Mouse (Mus musculus): Measurements from ENCODE around the gene Spire2.

Spire2 gene

GRCm38 (mm10) chr8:123334467-123334866 lies 2.0 kb downstream of the Spire2 start:
- no peak for DNase-seq (ENCODE audit: inconsistent ontology term)

- no peak for DNase-seq (ENCODE audit: inconsistent ontology term)
Measured at GRCm38 (mm10) chr8:123337475-123337874, 5.0 kb downstream of the Spire2 start.

- DNase-seq (ENCODE audit: inconsistent ontology term): no peak
Measured at GRCm38 (mm10) chr8:123340071-123340470, 7.6 kb downstream of the Spire2 start.

GRCm38 (mm10) chr8:123341040-123342015 lies 8.8 kb downstream of the Spire2 start:
- no peak for DNase-seq (ENCODE audit: inconsistent ontology term)

- no peak for DNase-seq (ENCODE audit: inconsistent ontology term)
Measured at GRCm38 (mm10) chr8:123342253-123342652, 9.7 kb downstream of the Spire2 start.

GRCm38 (mm10) chr8:123342911-123343310 lies 10.4 kb downstream of the Spire2 start:
- no peak for DNase-seq (ENCODE audit: inconsistent ontology term)

GRCm38 (mm10) chr8:123343422-123343821 lies 10.9 kb downstream of the Spire2 start:
- DNase-seq (ENCODE audit: inconsistent ontology term): no peak

GRCm38 (mm10) chr8:123345135-123345534 lies 12.6 kb downstream of the Spire2 start:
- DNase-seq (ENCODE audit: inconsistent ontology term): no peak

- no peak for DNase-seq (ENCODE audit: inconsistent ontology term)
Measured at GRCm38 (mm10) chr8:123345856-123346255, 13.3 kb downstream of the Spire2 start.

GRCm38 (mm10) chr8:123347293-123347692 lies 14.8 kb downstream of the Spire2 start:
- no peak for DNase-seq (ENCODE audit: inconsistent ontology term)

- DNase-seq (ENCODE audit: inconsistent ontology term): peak; percentile 91
Measured at GRCm38 (mm10) chr8:123348237-123348843, 15.8 kb downstream of the Spire2 start.

- DNase-seq (ENCODE audit: inconsistent ontology term): no peak
Measured at GRCm38 (mm10) chr8:123349073-123349472, 16.6 kb downstream of the Spire2 start.

- no peak for DNase-seq (ENCODE audit: inconsistent ontology term)
Measured at GRCm38 (mm10) chr8:123352118-123352517, 19.6 kb downstream of the Spire2 start.

- DNase-seq (ENCODE audit: inconsistent ontology term): peak; percentile 69
Measured at GRCm38 (mm10) chr8:123352786-123353185, 20.3 kb downstream of the Spire2 start.

GRCm38 (mm10) chr8:123353216-123353615 lies 20.7 kb downstream of the Spire2 start:
- no peak for DNase-seq (ENCODE audit: inconsistent ontology term)

GRCm38 (mm10) chr8:123361082-123361739 lies 28.7 kb downstream of the Spire2 start:
- DNase-seq (ENCODE audit: inconsistent ontology term): peak; percentile 60

GRCm38 (mm10) chr8:123373403-123374238 lies 41.1 kb downstream of the Spire2 start, which contains the start of gene Tcf25:
Gene Tcf25 (plus strand): TSS chr8:123373753.
- peak; percentile 98 for DNase-seq (ENCODE audit: inconsistent ontology term)

- peak; percentile 95 for DNase-seq (ENCODE audit: inconsistent ontology term)
Measured at GRCm38 (mm10) chr8:123374239-123374578, 41.7 kb downstream of the Spire2 start.

GRCm38 (mm10) chr8:123375701-123376100 lies 43.2 kb downstream of the Spire2 start:
- DNase-seq (ENCODE audit: inconsistent ontology term): no peak

GRCm38 (mm10) chr8:123376106-123376505 lies 43.6 kb downstream of the Spire2 start:
- no peak for DNase-seq (ENCODE audit: inconsistent ontology term)

GRCm38 (mm10) chr8:123381711-123382110 lies 49.2 kb downstream of the Spire2 start:
- no peak for DNase-seq (ENCODE audit: inconsistent ontology term)
